Mouse (Mus musculus): ENCODE data around the gene Cc2d1a.

Gene Cc2d1a

GRCm38 (mm10) chr8:84104697-84105609 is 42.8 kb downstream of the Cc2d1a start, which contains the start of gene Dcaf15:
Dcaf15 (minus strand) TSS chr8:84104768.
- DNase-seq (ENCODE audit: low spot score), result peak; percentile 95

GRCm38 (mm10) chr8:84104221-84104620 is 43.5 kb downstream of the Cc2d1a start:
- DNase-seq (ENCODE audit: low spot score), result no peak

GRCm38 (mm10) chr8:84103601-84104000 is 44.1 kb downstream of the Cc2d1a start:
- DNase-seq (ENCODE audit: low spot score), result no peak

- no peak for DNase-seq (ENCODE audit: low spot score)
These were observed 46.1 kb downstream of the Cc2d1a start for GRCm38 (mm10) chr8:84101476-84102270.

GRCm38 (mm10) chr8:84098376-84098775 is 49.4 kb downstream of the Cc2d1a start:
- DNase-seq (ENCODE audit: low spot score), result no peak

GRCm38 (mm10) chr8:84096061-84096460 is 51.7 kb downstream of the Cc2d1a start:
- DNase-seq (ENCODE audit: low spot score), result no peak

GRCm38 (mm10) chr8:84090585-84090984 is 57.2 kb downstream of the Cc2d1a start:
- DNase-seq (ENCODE audit: low spot score), result no peak

- DNase-seq (ENCODE audit: low spot score), result no peak
These were observed 58.5 kb downstream of the Cc2d1a start for GRCm38 (mm10) chr8:84089277-84089676.

GRCm38 (mm10) chr8:84087821-84088220 is 59.9 kb downstream of the Cc2d1a start:
- no peak for DNase-seq (ENCODE audit: low spot score)

- DNase-seq (ENCODE audit: low spot score), result no peak
These were observed 60.6 kb downstream of the Cc2d1a start for GRCm38 (mm10) chr8:84087156-84087555.

- no peak for DNase-seq (ENCODE audit: low spot score)
These were observed 63.2 kb downstream of the Cc2d1a start for GRCm38 (mm10) chr8:84084341-84085115.

GRCm38 (mm10) chr8:84083829-84084241 is 63.9 kb downstream of the Cc2d1a start:
- peak; percentile 24 for DNase-seq (ENCODE audit: low spot score)
